Mouse (Mus musculus): ENCODE results near the gene Itih1.

The Itih1 gene

DNA sequence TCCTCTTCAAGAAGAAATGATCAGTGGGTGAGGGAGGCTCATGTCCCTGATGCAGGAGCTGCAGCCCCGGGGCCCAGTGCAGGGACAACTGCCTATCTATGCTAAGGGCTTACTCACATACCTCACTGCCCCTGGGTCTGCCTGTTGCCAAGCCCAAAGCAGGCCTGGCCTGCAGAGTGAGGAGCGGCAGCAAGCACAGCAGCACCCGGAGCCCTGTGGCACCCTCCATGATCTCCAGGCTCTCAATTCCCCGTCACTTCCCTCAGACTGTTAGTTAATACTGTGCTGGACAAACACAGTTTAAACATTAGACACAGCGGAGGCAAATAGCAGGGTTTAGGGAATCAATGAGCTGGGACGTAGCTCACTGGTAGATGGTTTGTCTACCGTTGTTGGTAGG is at the start of gene Itih1:
Gene Itih1 (minus strand): TSS at position 252 of the 400 bp plus-strand sequence.
- DNase-seq (ENCODE audit: low read depth): no peak

DNA sequence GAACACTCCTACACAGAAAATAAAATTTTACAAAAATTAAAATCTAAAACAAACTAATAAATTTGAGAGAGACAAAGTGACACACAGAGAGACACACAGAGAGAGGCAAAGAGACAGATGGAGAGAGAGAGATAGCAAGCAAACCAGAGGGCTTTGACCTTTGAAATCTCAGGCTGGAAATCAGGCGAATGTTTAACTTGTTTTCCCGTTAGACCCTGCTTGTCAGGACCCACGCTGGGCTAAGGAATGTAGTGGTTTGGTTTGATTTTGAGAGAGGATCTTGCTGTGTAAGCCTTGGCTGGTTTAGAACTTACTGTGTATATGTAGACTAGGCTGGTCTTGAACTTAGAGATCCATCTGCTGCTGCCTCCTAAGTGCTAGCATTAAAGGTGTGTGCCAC is 33.1 kb upstream of the Itih1 start:
- no peak for DNase-seq (ENCODE audit: low read depth)

- DNase-seq (ENCODE audit: low read depth): no peak
Measured at GRCm38 (mm10) chr14:30974204-30974603, 31.1 kb upstream of the Itih1 start.

DNA sequence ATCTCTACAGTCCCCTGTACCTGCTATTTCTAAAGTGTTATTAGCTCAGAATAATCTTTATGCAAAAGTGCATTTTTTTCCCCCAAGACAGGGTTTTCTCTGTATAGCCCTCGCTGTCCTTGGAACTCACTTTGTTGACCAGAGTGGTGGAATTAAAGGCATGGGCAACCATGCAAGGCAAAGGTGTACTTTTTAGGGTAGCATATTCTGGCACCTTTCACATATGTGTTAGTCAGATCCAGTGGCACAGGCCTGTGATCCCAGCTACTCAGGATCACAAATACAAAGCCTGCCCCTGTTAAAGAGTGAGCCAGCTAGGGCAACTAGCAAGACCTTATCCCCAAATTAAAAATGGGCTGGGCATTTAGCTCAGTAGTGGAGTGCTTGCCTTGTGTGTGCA is 17.3 kb upstream of the Itih1 start:
- DNase-seq (ENCODE audit: low read depth): no peak

GRCm38 (mm10) chr14:30959031-30959430 is 15.9 kb upstream of the Itih1 start:
- no peak for DNase-seq (ENCODE audit: low read depth)

DNA sequence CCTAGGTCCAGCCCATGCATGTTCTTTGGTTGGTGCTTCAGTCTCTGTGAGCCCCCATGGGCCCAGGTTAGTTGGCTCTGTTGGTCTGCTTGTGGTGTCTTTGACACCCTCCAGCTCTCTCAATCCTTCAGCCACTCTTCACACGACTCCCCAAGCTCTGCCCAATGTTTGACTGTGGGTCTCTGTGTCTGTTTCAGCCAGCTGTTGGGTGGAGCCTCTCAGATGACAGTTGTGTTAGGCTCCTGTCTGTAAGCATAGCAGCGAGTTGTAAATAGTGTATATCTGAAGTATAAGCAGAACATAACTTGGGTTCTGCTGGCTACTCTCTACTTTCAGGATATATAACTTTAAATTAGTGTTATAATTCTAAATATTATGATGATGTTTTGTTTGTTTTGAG is 15.4 kb upstream of the Itih1 start:
- no peak for DNase-seq (ENCODE audit: low read depth)

- peak; percentile 92 for DNase-seq (ENCODE audit: low read depth)
Measured at GRCm38 (mm10) chr14:30951154-30951825, 8.2 kb upstream of the Itih1 start, which contains the start of gene Nek4. Gene Nek4 (plus strand): TSS chr14:30951377.

- DNase-seq (ENCODE audit: low read depth): no peak
Measured at GRCm38 (mm10) chr14:30949986-30950385, 6.9 kb upstream of the Itih1 start.

DNA sequence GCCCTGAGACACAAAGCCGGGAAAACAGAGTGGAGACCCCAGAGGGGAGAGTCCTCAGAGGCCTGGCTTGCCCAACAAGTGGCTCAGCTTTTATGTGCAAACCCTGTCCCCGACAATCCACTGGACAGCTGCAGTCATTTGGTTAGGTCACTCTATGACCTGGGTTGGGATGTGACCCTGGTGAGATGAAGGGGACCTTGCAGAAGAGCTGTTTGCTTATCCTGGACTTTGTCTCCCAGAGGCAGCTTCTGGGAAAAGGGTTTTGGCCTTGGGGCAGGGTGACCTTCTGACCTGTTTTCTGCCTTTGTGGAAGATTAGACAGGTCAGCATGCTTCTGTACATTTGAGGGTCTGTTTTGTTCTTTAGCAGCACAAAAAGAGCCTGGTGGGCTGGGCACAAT is 1.7 kb upstream of the Itih1 start:
- no peak for DNase-seq (ENCODE audit: low read depth)

DNA sequence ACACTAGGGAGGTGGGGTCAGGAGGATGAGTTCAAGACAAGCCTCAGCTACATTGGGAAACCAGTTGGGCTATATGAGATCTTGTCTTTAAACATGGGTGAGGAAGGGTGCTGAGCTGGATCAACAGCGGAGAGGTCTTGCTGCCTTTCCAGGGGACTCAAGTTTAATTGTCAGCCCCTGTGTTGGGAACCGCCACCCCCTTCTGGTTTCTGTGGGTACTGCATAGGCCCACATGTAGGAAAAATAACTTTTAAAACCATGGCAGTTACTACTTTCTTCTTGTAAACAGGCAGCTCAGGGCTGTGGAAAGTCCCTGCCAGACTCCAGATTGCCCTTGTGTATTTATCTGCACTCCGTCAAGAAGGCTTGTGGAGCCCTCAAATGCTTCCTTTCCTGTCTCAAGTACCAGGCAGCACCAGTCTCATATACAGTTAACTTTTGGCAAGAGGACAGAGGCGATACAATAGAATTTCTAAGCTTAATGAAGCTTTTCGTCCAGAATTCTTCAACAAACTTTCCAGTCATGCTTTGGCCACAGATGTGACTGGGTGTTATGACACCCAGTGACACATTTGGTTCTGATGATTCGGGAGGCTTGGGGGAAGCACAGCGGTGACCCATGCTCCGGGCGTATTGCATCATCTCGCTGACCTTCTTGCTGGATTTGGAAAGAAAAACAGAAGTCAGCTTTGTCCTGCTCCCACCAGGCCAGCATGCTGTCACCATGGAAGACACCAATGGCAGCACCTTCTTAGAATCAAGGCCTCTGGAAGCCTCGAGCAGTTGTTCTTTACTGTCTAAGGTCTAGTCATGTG is 978 bp upstream of the Itih1 start:
- DNase-seq (ENCODE audit: low read depth): peak; percentile 45

GRCm38 (mm10) chr14:30942254-30942653 is 835 bp downstream of the Itih1 start:
- no peak for DNase-seq (ENCODE audit: low read depth)

- no peak for DNase-seq (ENCODE audit: low read depth)
Measured at GRCm38 (mm10) chr14:30933351-30933750, 9.7 kb downstream of the Itih1 start.

DNA sequence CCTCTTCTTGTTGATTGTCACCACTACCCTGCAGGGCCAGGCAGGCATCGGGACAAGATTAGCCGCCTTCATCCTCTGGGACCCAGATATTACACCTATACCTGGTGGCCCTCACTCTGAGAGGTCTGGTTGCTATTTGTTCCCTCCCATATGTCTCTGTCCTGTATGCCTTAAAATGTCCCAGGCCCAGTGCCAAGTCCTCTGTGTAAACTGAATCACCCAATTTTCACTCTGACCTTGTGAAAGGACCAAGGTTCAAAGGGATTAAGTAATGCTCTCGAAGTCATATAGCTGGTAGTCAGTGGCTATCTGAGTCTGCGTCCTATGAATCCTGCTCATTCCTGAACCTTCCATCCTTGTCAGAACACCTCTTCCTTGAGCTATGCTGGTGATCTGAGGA is 12.7 kb downstream of the Itih1 start:
- DNase-seq (ENCODE audit: low read depth): no peak

DNA sequence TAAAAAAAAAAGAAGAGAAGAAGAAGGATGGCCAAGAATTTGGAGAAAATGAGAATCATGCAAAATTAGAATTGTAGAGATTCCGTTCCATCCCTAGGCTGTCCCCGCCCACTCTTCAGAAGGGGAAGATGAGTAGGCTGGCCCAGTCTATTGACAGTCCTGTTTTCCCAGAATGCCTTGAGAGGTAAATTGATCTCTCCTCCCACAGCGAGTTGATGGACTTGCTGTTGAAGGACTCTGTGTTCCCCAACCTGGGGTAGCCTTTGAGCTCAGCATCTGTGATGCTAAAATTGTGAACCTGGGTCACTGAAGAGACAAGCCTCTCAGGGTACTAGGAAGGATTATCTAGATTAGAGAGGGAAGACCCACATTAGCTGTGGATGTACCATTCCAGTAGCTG is 17.6 kb downstream of the Itih1 start:
- no peak for DNase-seq (ENCODE audit: low read depth)

GRCm38 (mm10) chr14:30923375-30924105 is 19.5 kb downstream of the Itih1 start, which contains the start of gene Itih3:
Gene Itih3 (minus strand): TSS chr14:30923760.
- no peak for DNase-seq (ENCODE audit: low read depth)

DNA sequence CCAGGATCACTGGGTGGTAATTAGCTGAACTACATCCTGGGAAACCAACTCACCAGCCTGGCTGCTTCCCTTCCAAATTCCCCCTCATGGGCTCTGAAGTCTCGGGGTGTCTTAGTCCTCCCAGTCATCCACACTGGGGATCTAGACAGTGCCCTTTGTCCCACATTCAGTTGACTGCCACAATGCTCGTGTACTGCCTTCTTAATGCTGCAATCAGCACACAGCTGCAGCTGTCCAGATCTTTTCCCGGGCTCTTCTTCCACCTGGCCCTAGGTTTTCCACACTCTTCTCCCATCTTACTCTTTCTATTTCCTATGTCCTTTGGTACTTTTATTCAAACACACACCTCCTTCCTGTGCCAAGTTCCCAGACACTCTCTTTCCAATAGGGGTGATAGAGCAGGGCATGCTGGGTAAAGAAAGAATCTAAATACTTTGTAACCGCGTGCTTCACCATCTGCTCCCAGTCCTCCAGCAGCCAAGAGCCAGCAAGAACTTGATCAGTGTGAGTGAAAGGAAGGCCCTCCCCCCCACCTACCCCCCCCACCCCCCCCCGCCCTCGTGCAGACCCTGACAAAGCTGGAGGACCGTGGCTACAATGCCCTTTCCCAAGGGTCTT is 20.9 kb downstream of the Itih1 start:
- DNase-seq (ENCODE audit: low read depth): no peak

DNA sequence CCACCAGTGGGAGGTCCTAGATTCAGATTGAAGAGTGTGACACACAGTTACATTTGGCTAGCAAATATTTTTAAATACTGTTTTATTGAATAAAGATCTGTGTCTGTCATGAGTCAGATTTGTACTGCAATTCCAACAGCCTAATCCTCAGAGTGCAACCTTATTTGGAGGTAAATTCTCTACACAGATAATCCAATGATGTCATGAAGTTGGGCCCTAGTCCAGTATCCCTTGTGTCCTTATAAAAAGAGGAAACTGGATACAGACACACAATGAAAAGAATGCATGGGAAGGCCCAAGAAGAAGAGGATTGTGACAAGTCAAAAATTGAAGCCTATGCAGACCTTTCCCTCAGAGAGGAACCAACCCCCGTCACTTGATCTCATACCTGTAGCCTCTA is 26.6 kb downstream of the Itih1 start:
- no peak for DNase-seq (ENCODE audit: low read depth)

- DNase-seq (ENCODE audit: low read depth): no peak
Measured at GRCm38 (mm10) chr14:30913404-30913803, 29.7 kb downstream of the Itih1 start.

GRCm38 (mm10) chr14:30912641-30913040 is 30.4 kb downstream of the Itih1 start:
- no peak for DNase-seq (ENCODE audit: low read depth)

DNA sequence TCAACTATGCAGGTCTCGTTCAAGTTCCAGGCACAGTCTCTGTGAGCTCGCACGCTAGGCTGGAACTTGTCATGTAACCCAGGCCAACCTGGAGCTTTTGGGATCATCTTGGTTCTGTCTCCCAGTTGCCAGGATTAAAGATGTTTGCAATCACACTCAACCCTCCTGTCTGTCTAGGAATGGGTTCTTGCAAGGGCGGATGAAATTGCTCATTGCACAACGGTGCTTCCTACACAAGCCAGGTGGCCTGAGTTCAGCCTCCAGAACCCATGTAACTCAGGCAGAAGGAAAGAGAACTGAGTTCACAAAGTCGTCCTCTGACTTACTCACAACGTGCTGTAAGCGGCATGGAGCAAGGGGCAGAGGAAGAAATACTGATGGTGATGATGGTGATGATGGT is 31.9 kb downstream of the Itih1 start:
- DNase-seq (ENCODE audit: low read depth): no peak

DNA sequence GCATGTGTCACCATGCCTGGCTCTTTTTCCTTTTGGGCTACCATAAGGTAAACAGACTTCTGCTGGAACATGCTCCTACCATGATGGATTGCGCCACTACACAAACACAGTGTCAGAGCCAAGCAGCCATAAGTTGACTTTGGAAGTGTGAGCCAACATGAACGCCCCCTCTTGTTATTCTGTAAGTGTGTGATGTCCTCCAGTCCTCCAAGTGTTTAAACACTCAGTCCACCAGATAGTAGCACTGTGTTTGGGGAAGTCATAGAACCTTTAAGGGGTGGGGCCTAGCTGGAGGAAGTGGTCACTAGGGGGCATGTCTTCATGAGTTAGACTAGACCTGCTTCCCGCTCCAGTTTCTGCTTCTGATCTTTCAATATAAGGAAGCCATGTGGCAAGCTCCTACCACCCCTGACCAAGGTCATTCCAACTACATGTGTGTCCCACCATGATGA is 35.2 kb downstream of the Itih1 start:
- no peak for DNase-seq (ENCODE audit: low read depth)

- no peak for DNase-seq (ENCODE audit: low read depth)
Measured at GRCm38 (mm10) chr14:30906001-30906400, 37.1 kb downstream of the Itih1 start.

Measured in naive thymus-derived CD4-positive, alpha-beta T cell, adult 2 months (primary cell).